Mouse (Mus musculus): Measurements from ENCODE around the gene Phactr3. TPM values are rescaled to one million over a fixed set of nuclear protein-coding genes. Genes with fewer than 3 reads are reported as not detected.

Phactr3 gene
- polyA plus RNA-seq, 1 experiment: not detected

DNA sequence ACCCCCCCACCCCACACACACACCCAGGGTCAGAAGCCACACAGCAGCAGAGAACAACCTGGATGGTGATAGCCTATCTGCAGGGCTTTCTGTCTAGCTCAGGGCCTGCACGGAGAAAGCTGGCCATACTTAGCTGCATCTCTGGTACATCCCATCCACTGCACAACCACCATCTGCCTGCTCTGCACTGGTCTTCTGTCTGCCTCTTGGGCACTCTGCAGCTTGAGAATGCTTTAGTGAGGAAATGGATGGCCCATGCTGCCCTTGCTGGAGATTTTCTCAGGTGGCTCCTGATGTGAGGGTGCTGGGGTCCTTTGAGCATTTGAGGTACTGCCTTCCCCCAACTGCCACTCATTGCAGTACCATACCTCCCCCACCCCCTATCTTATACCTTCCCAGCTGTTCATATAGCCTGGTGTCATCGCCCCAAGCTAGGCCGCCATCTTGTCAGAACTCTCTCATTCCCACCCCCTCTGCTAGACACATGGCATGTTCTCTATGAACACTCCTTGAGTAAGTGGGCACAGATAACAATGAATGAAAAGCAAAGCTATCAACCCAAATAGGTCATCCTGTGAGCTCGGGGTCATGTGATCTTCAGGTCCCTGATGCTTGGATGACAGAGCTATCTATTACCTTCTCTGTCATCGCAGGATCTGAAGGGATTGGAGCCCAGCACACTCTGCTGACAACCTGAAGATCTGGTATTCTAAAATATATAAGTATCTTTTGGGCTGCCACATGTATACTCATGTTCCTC lies 13.0 kb downstream of the Phactr3 start:
- no peak for TF ChIP-seq CTCF (IDR thresholded peaks at IDR 0.05; ENCODE audit: low read depth, low read length)
- no peak for TF ChIP-seq POLR2A (IDR thresholded peaks at IDR 0.05; ENCODE audit: borderline replicate concordance, low read depth, low read length)
- Histone ChIP-seq H3K27ac (ENCODE audit: insufficient read depth, low read depth, low read length) (no peak overlapping the region), H3K4me3 (ENCODE audit: insufficient read depth, low read length) (no peak overlapping the region), H3K4me1 (ENCODE audit: control insufficient read depth, insufficient read depth, low read length) (no peaks in the 10 kb centered on the region)

DNA sequence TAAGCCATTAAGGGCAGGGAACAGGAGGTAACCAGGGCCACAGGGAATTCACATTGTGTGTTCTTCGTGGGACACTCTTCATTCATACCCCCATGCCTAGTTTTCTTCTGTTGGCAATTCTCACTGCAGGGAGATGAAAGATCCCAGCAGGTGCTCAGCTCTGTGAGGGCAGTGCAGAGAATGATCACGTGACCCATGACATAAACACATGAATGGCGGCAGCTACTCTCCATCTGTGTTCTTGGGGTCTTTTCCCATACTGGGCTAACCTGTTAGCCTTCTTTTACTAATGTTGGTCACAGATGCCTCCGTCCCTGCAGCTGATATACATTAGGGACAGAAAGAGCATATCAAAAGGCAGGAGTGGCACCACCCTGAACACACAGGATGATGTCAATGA lies 16.9 kb downstream of the Phactr3 start:
- Histone ChIP-seq H3K27ac (ENCODE audit: insufficient read depth, low read depth, low read length) (no peak overlapping the region), H3K4me1 (ENCODE audit: control insufficient read depth, insufficient read depth, low read length) (no peaks in the 10 kb centered on the region), H3K4me3 (ENCODE audit: insufficient read depth, low read length) (no peak overlapping the region)
- no peak for TF ChIP-seq POLR2A (IDR thresholded peaks at IDR 0.05; ENCODE audit: borderline replicate concordance, low read depth, low read length)
- TF ChIP-seq CTCF (IDR thresholded peaks at IDR 0.05; ENCODE audit: low read depth, low read length): no peak

- TF ChIP-seq POLR2A (IDR thresholded peaks at IDR 0.05; ENCODE audit: borderline replicate concordance, low read depth, low read length): no peak
- peak; percentile 79 for TF ChIP-seq CTCF (IDR thresholded peaks at IDR 0.05; ENCODE audit: low read depth, low read length)
- no peaks in the 10 kb centered on the region for H3K4me1 ChIP-seq (ENCODE audit: control insufficient read depth, insufficient read depth, low read length)
- H3K4me3 ChIP-seq (ENCODE audit: insufficient read depth, low read length): no peak overlapping the region
- H3K27ac ChIP-seq (ENCODE audit: insufficient read depth, low read depth, low read length): no peak overlapping the region
These were observed 18.7 kb downstream of the Phactr3 start for GRCm38 (mm10) chr2:178137518-178137917.

- TF ChIP-seq POLR2A (IDR thresholded peaks at IDR 0.05; ENCODE audit: borderline replicate concordance, low read depth, low read length) (no peak), CTCF (IDR thresholded peaks at IDR 0.05; ENCODE audit: low read depth, low read length) (no peak)
- H3K27ac ChIP-seq (ENCODE audit: insufficient read depth, low read depth, low read length): no peak overlapping the region
- no peak overlapping the region for H3K4me3 ChIP-seq (ENCODE audit: insufficient read depth, low read length)
- no peaks in the 10 kb centered on the region for H3K4me1 ChIP-seq (ENCODE audit: control insufficient read depth, insufficient read depth, low read length)
These were observed 22.7 kb downstream of the Phactr3 start for GRCm38 (mm10) chr2:178141489-178141922.

- Histone ChIP-seq H3K4me1 (ENCODE audit: control insufficient read depth, insufficient read depth, low read length) (no peaks in the 10 kb centered on the region), H3K27ac (ENCODE audit: insufficient read depth, low read depth, low read length) (no peak overlapping the region), H3K4me3 (ENCODE audit: insufficient read depth, low read length) (no peak overlapping the region)
- no peak for TF ChIP-seq POLR2A (IDR thresholded peaks at IDR 0.05; ENCODE audit: borderline replicate concordance, low read depth, low read length)
- TF ChIP-seq CTCF (IDR thresholded peaks at IDR 0.05; ENCODE audit: low read depth, low read length): no peak
These were observed 23.7 kb downstream of the Phactr3 start for GRCm38 (mm10) chr2:178142291-178143023.

DNA sequence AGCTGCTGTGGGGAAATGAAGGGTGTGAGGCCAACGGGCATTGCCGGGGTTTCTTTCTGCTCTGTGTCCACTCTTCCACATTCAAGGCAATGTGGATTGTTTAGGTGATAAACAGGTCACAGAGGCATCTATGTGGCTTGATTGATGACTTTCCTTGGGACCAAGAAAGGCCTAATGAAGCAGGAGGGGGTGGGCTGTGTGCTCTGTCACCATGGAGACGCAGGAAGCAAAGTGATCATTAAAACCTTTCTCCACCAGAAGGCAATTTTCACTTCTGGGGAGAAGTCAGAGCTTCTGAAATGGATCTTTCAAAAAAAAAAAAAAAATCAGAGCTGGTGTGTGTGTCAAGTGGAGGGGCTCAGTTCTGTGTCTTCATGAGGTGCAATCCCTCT lies 24.2 kb downstream of the Phactr3 start:
- H3K27ac ChIP-seq (ENCODE audit: insufficient read depth, low read depth, low read length): no peak overlapping the region
- no peak for TF ChIP-seq POLR2A (IDR thresholded peaks at IDR 0.05; ENCODE audit: borderline replicate concordance, low read depth, low read length)
- no peak for TF ChIP-seq CTCF (IDR thresholded peaks at IDR 0.05; ENCODE audit: low read depth, low read length)
- H3K4me1 ChIP-seq (ENCODE audit: control insufficient read depth, insufficient read depth, low read length): no peaks in the 10 kb centered on the region
- H3K4me3 ChIP-seq (ENCODE audit: insufficient read depth, low read length): no peak overlapping the region

- H3K4me3 ChIP-seq (ENCODE audit: insufficient read depth, low read length): no peak overlapping the region
- TF ChIP-seq POLR2A (IDR thresholded peaks at IDR 0.05; ENCODE audit: borderline replicate concordance, low read depth, low read length): no peak
- TF ChIP-seq CTCF (IDR thresholded peaks at IDR 0.05; ENCODE audit: low read depth, low read length): no peak
- no peaks in the 10 kb centered on the region for H3K4me1 ChIP-seq (ENCODE audit: control insufficient read depth, insufficient read depth, low read length)
- H3K27ac ChIP-seq (ENCODE audit: insufficient read depth, low read depth, low read length): no peak overlapping the region
These were observed 25.1 kb downstream of the Phactr3 start for GRCm38 (mm10) chr2:178143898-178144297.

DNA sequence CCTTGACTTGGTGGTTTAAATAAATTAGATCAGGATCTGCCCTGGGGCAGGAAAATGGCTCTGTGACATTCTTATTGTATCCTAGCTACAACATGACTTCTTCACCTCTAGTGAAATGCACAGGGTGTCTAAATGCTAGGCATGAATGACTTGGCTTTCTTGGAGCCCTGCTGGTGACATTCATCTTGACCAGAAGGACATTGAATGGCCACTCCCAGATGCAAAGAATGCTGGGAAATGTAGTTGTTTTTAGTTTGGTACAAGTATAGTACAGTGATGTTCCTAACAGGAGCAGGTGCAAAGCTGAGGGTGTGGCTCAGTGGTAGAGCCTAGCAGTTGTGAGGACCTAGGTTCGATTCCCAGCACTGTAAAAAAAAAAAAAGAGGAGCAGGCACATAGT lies 30.5 kb downstream of the Phactr3 start:
- Histone ChIP-seq H3K4me1 (ENCODE audit: control insufficient read depth, insufficient read depth, low read length) (no peaks in the 10 kb centered on the region), H3K4me3 (ENCODE audit: insufficient read depth, low read length) (no peak overlapping the region), H3K27ac (ENCODE audit: insufficient read depth, low read depth, low read length) (no peak overlapping the region)
- TF ChIP-seq POLR2A (IDR thresholded peaks at IDR 0.05; ENCODE audit: borderline replicate concordance, low read depth, low read length) (no peak), CTCF (IDR thresholded peaks at IDR 0.05; ENCODE audit: low read depth, low read length) (no peak)

- no peak overlapping the region for H3K27ac ChIP-seq (ENCODE audit: insufficient read depth, low read depth, low read length)
These were observed 31.9 kb downstream of the Phactr3 start for GRCm38 (mm10) chr2:178150697-178151096.

DNA sequence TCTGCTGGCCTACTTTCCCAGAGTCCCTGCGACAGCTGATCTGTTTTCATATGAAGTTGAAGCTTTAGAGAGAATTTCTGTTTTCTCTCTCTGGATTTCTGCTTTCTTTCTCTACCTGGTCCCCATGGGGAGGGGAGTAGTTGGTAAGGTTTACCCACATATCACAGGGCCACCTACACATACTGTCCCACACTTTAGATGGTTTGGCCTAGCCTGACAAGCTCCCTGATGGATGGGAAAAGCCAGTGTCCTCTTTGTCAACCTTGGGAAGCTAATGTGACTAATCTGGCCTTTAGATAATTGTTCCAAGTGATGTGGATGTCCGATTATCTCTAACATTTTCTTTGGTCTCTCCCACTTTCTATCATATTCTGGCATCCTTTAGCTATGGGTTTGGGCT lies 34.8 kb downstream of the Phactr3 start:
- TF ChIP-seq POLR2A (IDR thresholded peaks at IDR 0.05; ENCODE audit: borderline replicate concordance, low read depth, low read length): no peak
- TF ChIP-seq CTCF (IDR thresholded peaks at IDR 0.05; ENCODE audit: low read depth, low read length): no peak
- no peak overlapping the region for H3K27ac ChIP-seq (ENCODE audit: insufficient read depth, low read depth, low read length)
- no peak overlapping the region for H3K4me3 ChIP-seq (ENCODE audit: insufficient read depth, low read length)
- H3K4me1 ChIP-seq (ENCODE audit: control insufficient read depth, insufficient read depth, low read length): no peaks in the 10 kb centered on the region

More at GRCm38 (mm10) chr2:178150697-178151096, 31.9 kb downstream of the Phactr3 start:
- no peak overlapping the region for H3K4me3 ChIP-seq (ENCODE audit: insufficient read depth, low read length)
- TF ChIP-seq CTCF (IDR thresholded peaks at IDR 0.05; ENCODE audit: low read depth, low read length) (no peak), POLR2A (IDR thresholded peaks at IDR 0.05; ENCODE audit: borderline replicate concordance, low read depth, low read length) (no peak)
- no peaks in the 10 kb centered on the region for H3K4me1 ChIP-seq (ENCODE audit: control insufficient read depth, insufficient read depth, low read length)

Measured in bone marrow macrophage, adult 2 months (primary cell).